Mouse (Mus musculus) hindbrain, embryonic 11.5 days (tissue): ENCODE data around the gene Glrx3. TPM values are rescaled to one million over a fixed set of nuclear protein-coding genes. Genes with fewer than 3 reads are reported as not detected.

Experiments used
- ATAC-seq: fragments of 200-750 bp; cut with Nextera tagmentation; 2 replicates; pipeline ENCODE4 v1.8.0; 2017; ENCODE audit warnings: mild to moderate bottlenecking, moderate TSS enrichment, moderate library complexity; ENCODE audit not compliant: low FRiP score
- DNase-seq: peaks from one replicate; pipeline ENCODE4 v3.0.0-alpha.2; 2015; ENCODE audit warnings: low spot score
- H3K27ac ChIP-seq: fragments of 300-500 bp; sonication (generic); 2 replicates; pipeline ENCODE4 v1.5.1; 2014; ENCODE audit warnings: mild to moderate bottlenecking, low read depth, low read length
- H3K27me3 ChIP-seq: fragments of 300-500 bp; sonication (generic); 2 replicates; pipeline ENCODE4 v1.6.1; 2014; ENCODE audit warnings: mild to moderate bottlenecking, low read length, moderate library complexity, mixed read lengths; ENCODE audit not compliant: control insufficient read depth, insufficient read depth
- H3K36me3 ChIP-seq: fragments of 300-500 bp; sonication (generic); 2 replicates; pipeline ENCODE4 v1.6.1; 2014; ENCODE audit warnings: mild to moderate bottlenecking, low read length, moderate library complexity, mixed read lengths; ENCODE audit not compliant: control insufficient read depth, insufficient read depth
- H3K4me1 ChIP-seq: fragments of 300-500 bp; sonication (generic); replicated peaks from 2 replicates; pipeline ENCODE4 v1.6.1; 2014; ENCODE audit warnings: low read length, mixed read lengths; ENCODE audit not compliant: control insufficient read depth, insufficient read depth
- H3K4me2 ChIP-seq: fragments of 300-500 bp; sonication (generic); replicated peaks from 2 replicates; pipeline ENCODE4 v1.6.1; 2014; ENCODE audit warnings: mild to moderate bottlenecking, low read depth, low read length
- H3K4me3 ChIP-seq: fragments of 300-500 bp; sonication (generic); 2 replicates; pipeline ENCODE4 v1.5.1; 2014; ENCODE audit warnings: low read depth, low read length
- H3K9ac ChIP-seq: fragments of 300-500 bp; sonication (generic); 2 replicates; pipeline ENCODE4 v1.6.1; 2014; ENCODE audit warnings: low read depth, low read length
- H3K9me3 ChIP-seq: fragments of 300-500 bp; sonication (generic); 2 replicates; pipeline ENCODE4 v1.6.1; 2016; ENCODE audit warnings: low read length; ENCODE audit not compliant: control insufficient read depth
- WGBS: fragments of 180-500 bp; shearing (Covaris S2); extraction: QIAGEN DNeasy Blood & Tissue Kit; methylation state at CpG from one replicate; pipeline ENCODE4 v1.1.7; 2014; 5-methylcytosine and 5-hydroxymethylcytosine counted together
- polyA plus RNA-seq: library from polyadenylated mRNA; unstranded; fragments of >200 nt; fragmentation: Nextera tagmentation; extraction: Ambion mirVana; gene quantifications from 2 replicates; pipeline ENCODE4 v1.2.1, GENCODE M21; 2014

The Glrx3 gene
- polyA plus RNA-seq, 1 experiment from 2014 or later, result 347 TPM

GRCm38 (mm10) chr7:137488391-137488790, 51.0 kb downstream of the Glrx3 start:
- H3K36me3 ChIP-seq, result no peaks in the 10 kb centered on the region
- H3K9ac ChIP-seq, result no peak overlapping the region
- no peaks in the 10 kb centered on the region for H3K27me3 ChIP-seq
- no peak overlapping the region for H3K27ac ChIP-seq
- WGBS, result 71% methylated on average over 5 of the region's 5 CpGs
- no peaks in the 10 kb centered on the region for H3K9me3 ChIP-seq
- H3K4me1 ChIP-seq, result no peaks in the 10 kb centered on the region; the same call in 1 of the 2 replicates
- H3K4me3 ChIP-seq, result no peak overlapping the region
- no peak for DNase-seq
- H3K4me2 ChIP-seq, result no peak overlapping the region
- ATAC-seq, result no peak

- no peak overlapping the region for H3K9ac ChIP-seq
- H3K27me3 ChIP-seq, result no peaks in the 10 kb centered on the region
- WGBS, result 76% methylated on average over 4 of the region's 4 CpGs
- no peaks in the 10 kb centered on the region for H3K36me3 ChIP-seq
- H3K27ac ChIP-seq, result no peak overlapping the region
- H3K4me2 ChIP-seq, result no peak overlapping the region
- H3K4me3 ChIP-seq, result no peak overlapping the region
- ATAC-seq (no peak), DNase-seq (no peak)
- no peaks in the 10 kb centered on the region for H3K4me1 ChIP-seq
- H3K9me3 ChIP-seq, result no peaks in the 10 kb centered on the region
Measured at GRCm38 (mm10) chr7:137490711-137491110, 53.3 kb downstream of the Glrx3 start.

- Histone ChIP-seq H3K4me2 (no peak overlapping the region), H3K4me3 (no peak overlapping the region), H3K4me1 (no peaks in the 10 kb centered on the region), H3K9ac (no peak overlapping the region), H3K27ac (no peak overlapping the region), H3K36me3 (no peaks in the 10 kb centered on the region), H3K27me3 (no peaks in the 10 kb centered on the region), H3K9me3 (no peaks in the 10 kb centered on the region)
- ATAC-seq (no peak), DNase-seq (no peak)
- 92% methylated on average over 8 of the region's 8 CpGs for WGBS
Measured at GRCm38 (mm10) chr7:137492307-137492973, 55.0 kb downstream of the Glrx3 start.

- Histone ChIP-seq H3K4me2 (no peak overlapping the region), H3K27me3 (no peaks in the 10 kb centered on the region), H3K27ac (no peak overlapping the region), H3K4me3 (no peak overlapping the region), H3K9ac (no peak overlapping the region), H3K9me3 (no peaks in the 10 kb centered on the region), H3K4me1 (no peaks in the 10 kb centered on the region), H3K36me3 (no peaks in the 10 kb centered on the region)
- WGBS, result 89% methylated on average over 4 of the region's 4 CpGs
- ATAC-seq, result no peak
- no peak for DNase-seq
Measured at GRCm38 (mm10) chr7:137498736-137499135, 61.3 kb downstream of the Glrx3 start.

GRCm38 (mm10) chr7:137517588-137517987, 80.2 kb downstream of the Glrx3 start:
- H3K36me3 ChIP-seq, result no peaks in the 10 kb centered on the region
- no peak overlapping the region for H3K27ac ChIP-seq
- ATAC-seq, result no peak
- no peaks in the 10 kb centered on the region for H3K9me3 ChIP-seq
- H3K4me2 ChIP-seq, result no peak overlapping the region
- DNase-seq, result no peak
- H3K4me3 ChIP-seq, result no peak overlapping the region
- H3K27me3 ChIP-seq, result no peaks in the 10 kb centered on the region
- no peaks in the 10 kb centered on the region for H3K4me1 ChIP-seq
- no peak overlapping the region for H3K9ac ChIP-seq

GRCm38 (mm10) chr7:137518028-137518576, 80.7 kb downstream of the Glrx3 start:
- no peaks in the 10 kb centered on the region for H3K27me3 ChIP-seq
- WGBS, result 70% methylated on average over 5 of the region's 5 CpGs
- no peak for DNase-seq
- no peak overlapping the region for H3K27ac ChIP-seq
- no peaks in the 10 kb centered on the region for H3K4me1 ChIP-seq
- no peaks in the 10 kb centered on the region for H3K9me3 ChIP-seq
- H3K9ac ChIP-seq, result no peak overlapping the region
- no peak for ATAC-seq
- no peaks in the 10 kb centered on the region for H3K36me3 ChIP-seq
- H3K4me2 ChIP-seq, result no peak overlapping the region
- H3K4me3 ChIP-seq, result no peak overlapping the region

Other genes with a start within 250 kb of the Glrx3 start
- gene Ebf3, start 123.2 kb upstream of the Glrx3 start, polyA plus RNA-seq, result 14.0 and 15.9 TPM in 2 replicates
- 19.5 and 19.9 TPM in 2 replicates for gene 9430038I01Rik, start 26.9 kb upstream of the Glrx3 start, polyA plus RNA-seq